Mouse (Mus musculus): ENCODE data around the gene Prr23a3. TPM values are rescaled to one million over a fixed set of nuclear protein-coding genes. Genes with fewer than 3 reads are reported as not detected.

Gene Prr23a3
- not detected for total RNA-seq (2021)

GRCm38 (mm10) chr9:98864571-98864970 lies at the start of gene Prr23a3:
Prr23a3 (plus strand) TSS chr9:98864767.
- intact Hi-C loops (cut with DNase I) = loop anchor here (5.0 kb wide), 1 partner anchor 217 kb away; no protein-coding TSS in a partner anchor
- DNase-seq = no peak

GRCm38 (mm10) chr9:98816066-98816465 lies 48.5 kb upstream of the Prr23a3 start:
- intact Hi-C loops (cut with DNase I) = no loop called here
- no peak for DNase-seq

GRCm38 (mm10) chr9:98817592-98817991 lies 47.0 kb upstream of the Prr23a3 start:
- intact Hi-C loops (cut with DNase I) = no loop called here
- no peak for DNase-seq

- DNase-seq = no peak
- intact Hi-C loops (cut with DNase I) = no loop called here
These were observed 45.6 kb upstream of the Prr23a3 start for GRCm38 (mm10) chr9:98818971-98819370.

GRCm38 (mm10) chr9:98819481-98819880 lies 45.1 kb upstream of the Prr23a3 start:
- DNase-seq = peak; percentile 30 to 46

GRCm38 (mm10) chr9:98820461-98820860 lies 44.1 kb upstream of the Prr23a3 start:
- no peak for DNase-seq
- intact Hi-C loops (cut with DNase I) = no loop called here

More at GRCm38 (mm10) chr9:98819481-98819880, 45.1 kb upstream of the Prr23a3 start:
- intact Hi-C loops (cut with DNase I) = no loop called here

- intact Hi-C loops (cut with DNase I) = no loop called here
- DNase-seq = no peak
These were observed 43.5 kb upstream of the Prr23a3 start for GRCm38 (mm10) chr9:98821067-98821466.

- intact Hi-C loops (cut with DNase I) = no loop called here
- DNase-seq = no peak
These were observed 40.8 kb upstream of the Prr23a3 start for GRCm38 (mm10) chr9:98823805-98824204.

GRCm38 (mm10) chr9:98829508-98829907 lies 35.1 kb upstream of the Prr23a3 start:
- intact Hi-C loops (cut with DNase I) = no loop called here
- no peak for DNase-seq

GRCm38 (mm10) chr9:98837537-98838074 lies 27.0 kb upstream of the Prr23a3 start:
- DNase-seq = no peak
- intact Hi-C loops (cut with DNase I) = no loop called here

- DNase-seq = no peak
These were observed 22.4 kb upstream of the Prr23a3 start, which contains the start of gene Prr23a1 for GRCm38 (mm10) chr9:98842117-98842516. Prr23a1 (plus strand) TSS chr9:98842503.

GRCm38 (mm10) chr9:98856210-98856609 lies 8.4 kb upstream of the Prr23a3 start, which contains the start of gene Prr23a2:
Prr23a2 (plus strand) TSS chr9:98856494.
- intact Hi-C loops (cut with DNase I) = no loop called here
- DNase-seq = no peak

More at GRCm38 (mm10) chr9:98842117-98842516, 22.4 kb upstream of the Prr23a3 start, which contains the start of gene Prr23a1:
- intact Hi-C loops (cut with DNase I) = no loop called here

- intact Hi-C loops (cut with DNase I) = loop anchor here (5.0 kb wide), 1 partner anchor 216 kb away; no protein-coding TSS in a partner anchor
- DNase-seq = peak in 1 of 2 experiments; percentile 2
These were observed 1.1 kb upstream of the Prr23a3 start for GRCm38 (mm10) chr9:98863463-98863862.

- intact Hi-C loops (cut with DNase I) = no loop called here
These were observed 36.9 kb downstream of the Prr23a3 start for GRCm38 (mm10) chr9:98901486-98901885.

GRCm38 (mm10) chr9:98902819-98903218 lies 38.3 kb downstream of the Prr23a3 start, which contains the start of gene 7420426K07Rik:
7420426K07Rik (plus strand) TSS chr9:98903119.
- no peak for DNase-seq
- intact Hi-C loops (cut with DNase I) = no loop called here

More at GRCm38 (mm10) chr9:98901486-98901885, 36.9 kb downstream of the Prr23a3 start:
- no peak for DNase-seq

Other genes starting within 250 kb of the Prr23a3 start
- gene Prr23a1, start 22.3 kb upstream of the Prr23a3 start, total RNA-seq (2021) = not detected
- not detected for gene Prr23a2, start 8.3 kb upstream of the Prr23a3 start, total RNA-seq (2021)
- not detected for gene 7420426K07Rik, start 38.4 kb downstream of the Prr23a3 start, total RNA-seq (2021)
- gene Foxl2, start 90.5 kb downstream of the Prr23a3 start, total RNA-seq (2021) = not detected
- 1 to 10 TPM; 8.7 to 8.9 TPM for gene Faim, start 121.6 kb downstream of the Prr23a3 start, total RNA-seq (2021)
- not detected for gene Gm1123, start 170.9 kb downstream of the Prr23a3 start, total RNA-seq (2021)